7 mouse cellular contexts compared by ENCODE assay signal in the genomic region with DNA sequence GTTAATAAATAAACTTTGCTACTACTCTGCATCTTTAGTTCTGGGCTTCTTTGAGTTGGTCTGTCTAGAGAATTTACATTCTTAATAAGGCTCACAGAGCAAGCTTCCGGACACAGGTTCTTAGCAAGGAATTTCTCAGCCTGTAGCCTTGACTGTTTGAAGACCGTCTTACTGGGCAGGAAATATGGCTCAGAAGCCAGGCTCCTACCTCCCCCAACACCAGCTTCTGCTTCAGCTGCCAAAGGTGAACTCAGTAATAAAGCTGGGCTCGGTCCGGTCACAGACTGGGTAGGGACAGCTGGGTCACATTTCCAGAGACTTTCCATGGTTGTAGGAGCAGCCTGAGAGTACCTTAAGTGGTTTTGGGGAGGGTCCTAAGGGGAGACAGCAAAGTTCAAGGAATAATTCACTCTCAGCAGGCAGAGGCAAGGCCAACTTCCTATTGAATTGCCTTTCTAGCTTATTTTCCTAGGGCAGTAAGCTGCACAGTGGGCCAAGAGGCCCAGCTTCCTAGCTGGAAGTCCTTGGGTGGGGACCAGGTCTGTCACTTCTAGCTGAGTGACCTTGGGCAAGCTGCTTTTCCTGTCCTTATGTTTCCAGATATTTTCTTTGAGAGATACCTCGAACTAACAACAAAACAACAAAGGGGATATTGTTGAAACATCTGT. TPM values are rescaled to one million over a fixed set of nuclear protein-coding genes. Genes with fewer than 3 reads are reported as not detected.
DNase-seq lines count a peak whose midpoint lies in the region; ATAC-seq lines count a peak whose summit lies in the region.

No protein-coding gene starts in this region.

- no peaks in the 10 kb centered on the region for H3K9me3 ChIP-seq in limb, embryonic 11.5 days (ENCODE audit: control insufficient read depth, low read length)

- 0 out of 2 replicates have a peak overlapping the region, but pooled peaks have one; percentile 30 for H3K27ac ChIP-seq in limb, embryonic 11.5 days (replicated peaks; ENCODE audit: low read depth, low read length)

- 19% methylated on average over 5 of the region's 5 CpGs for WGBS in limb, embryonic 11.5 days

- peak; percentile 16 for DNase-seq in R1 (ENCODE audit: low read depth, low spot score)
- peak; percentile 28 for DNase-seq in embryo, embryonic 9.5 days (ENCODE audit: extremely low spot score)
- DNase-seq in heart, postnatal 14 days, result peak; percentile 40 to 46
- DNase-seq in limb, embryonic 11.5 days (ENCODE audit: low spot score), result peak; percentile 48
- no peak for DNase-seq in frontal cortex, adult 2 months (ENCODE audit: extremely low spot score in 1 of 2, low spot score in 1 of 2)
- no peak for DNase-seq in layer of hippocampus, adult 9-10 months (ENCODE audit: low spot score)
- no peak for DNase-seq in right cerebral cortex, postnatal 4 days

- H3K4me1 ChIP-seq in limb, embryonic 11.5 days (ENCODE audit: control insufficient read depth, insufficient read depth, low read length), result peaks cover 18% of the 10 kb centered on the region

- intact Hi-C loops in heart, postnatal 14 days (cut with DNase I), result loop anchor here (5.0 kb wide), 4 partner anchors 36 to 149 kb away; no protein-coding TSS in a partner anchor

- ATAC-seq in limb, embryonic 11.5 days (ENCODE audit: insufficient number of reproducible peaks, low FRiP score, low TSS enrichment, low read depth), result no peak

- H3K27me3 ChIP-seq in limb, embryonic 11.5 days (ENCODE audit: control insufficient read depth, insufficient read depth, low read length), result peaks cover 8% of the 10 kb centered on the region

- no peak overlapping the region for H3K4me3 ChIP-seq in limb, embryonic 11.5 days (ENCODE audit: low read depth, low read length)

- H3K4me2 ChIP-seq in limb, embryonic 11.5 days (ENCODE audit: low read depth, severe bottlenecking), result peak overlapping the region; percentile 1; the same call in 1 of the 2 replicates

- H3K9ac ChIP-seq in limb, embryonic 11.5 days (ENCODE audit: low read length), result no peak overlapping the region

- no peaks in the 10 kb centered on the region for H3K36me3 ChIP-seq in limb, embryonic 11.5 days (ENCODE audit: control insufficient read depth, insufficient read depth, low read length)

RNA-seq across cellular contexts. Expression of a gene that starts 3.0 kb away (rescaled TPM):
- total RNA-seq in heart, postnatal 14 days (2021), result 100 to 1,000 TPM; 189 to 196 TPM
- 39.7 and 42.1 TPM in 2 replicates for polyA plus RNA-seq in limb, embryonic 11.5 days (2014; fragmentation: Nextera tagmentation; extraction: Ambion mirVana)
- polyA plus RNA-seq in frontal cortex, adult 2 months (2012; rRNA removed), result 75.4 and 83.3 TPM in 2 replicates

Comparison
In these comparisons a context has a peak if more than half of its experiments do, and no peak if none do; other contexts are left out.
1. DNase-seq: peak in R1 (single experiment), embryo, embryonic 9.5 days (single experiment), heart, postnatal 14 days (2 of 2) and limb, embryonic 11.5 days (single experiment); none in frontal cortex, adult 2 months (0 of 2), layer of hippocampus, adult 9-10 months (single experiment) and right cerebral cortex, postnatal 4 days (single experiment).